Comparison of ENCODE assay signal across 20 mouse cellular contexts in the genomic region with DNA sequence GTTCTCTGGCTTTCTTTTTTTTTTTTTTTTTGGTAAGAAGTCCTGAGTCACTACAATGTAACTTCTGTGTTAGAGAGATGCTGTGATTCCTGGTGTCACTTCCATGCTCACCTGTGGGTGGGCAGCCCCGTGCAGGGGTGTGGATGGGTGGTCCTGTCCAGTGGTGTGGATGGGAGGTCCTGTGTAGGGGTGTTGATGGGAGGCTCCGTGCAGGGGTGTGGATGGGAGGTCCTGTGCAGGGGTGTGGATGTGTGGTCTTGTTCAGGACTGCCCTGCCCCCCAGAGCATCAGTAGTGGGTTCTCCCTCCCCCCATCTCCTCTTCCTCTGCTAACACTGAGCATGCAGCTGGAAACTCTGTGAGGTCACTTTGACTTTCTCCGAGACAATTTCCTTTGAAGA. TPM values are rescaled to one million over a fixed set of nuclear protein-coding genes. Genes with fewer than 3 reads are reported as not detected.
DNase-seq lines count a peak whose midpoint lies in the region; ATAC-seq and TF ChIP-seq lines count a peak whose summit lies in the region.
"Had no signal": no experiment of that assay in that cellular context is flagged by ENCODE, and none has a peak within 500 bp of the region (broad histone marks: within the 10 kb centered on the region; RNA-seq: fewer than 3 reads in every experiment).

No protein-coding gene starts in this region.

- no peaks in the 10 kb centered on the region for H3K4me1 ChIP-seq in kidney, adult 2 months (ENCODE audit: control insufficient read depth, insufficient read depth, low read length)
- H3K4me1 ChIP-seq in limb, embryonic 12.5 days (replicated peaks) = peaks cover 16% of the 10 kb centered on the region
- peaks cover 14% of the 10 kb centered on the region; the same call in 1 of the 2 replicates for H3K4me1 ChIP-seq in limb, embryonic 10.5 days
- no peaks in the 10 kb centered on the region for H3K4me1 ChIP-seq in embryonic facial prominence, embryonic 11.5 days (ENCODE audit: control insufficient read depth, insufficient read depth, low read length)

- H3K27me3 ChIP-seq in kidney, adult 2 months (replicated peaks; ENCODE audit: control insufficient read depth, insufficient read depth, low read length) = no peaks in the 10 kb centered on the region
- H3K27me3 ChIP-seq in limb, embryonic 12.5 days = 0 out of 2 replicates have a peak, but pooled peaks cover 6% of the 10 kb centered on the region
- 0 out of 2 replicates have a peak, but pooled peaks cover 7% of the 10 kb centered on the region for H3K27me3 ChIP-seq in limb, embryonic 10.5 days (ENCODE audit: low read depth, poor library complexity, severe bottlenecking)
- H3K27me3 ChIP-seq in embryonic facial prominence, embryonic 11.5 days (ENCODE audit: control insufficient read depth, insufficient read depth, low read length) = no peaks in the 10 kb centered on the region
- H3K27me3 ChIP-seq: forebrain, embryonic 12.5 days; hindbrain, embryonic 15.5 days; Patski had no signal

- WGBS in kidney, adult 2 months = 41% methylated on average over 3 of the region's 3 CpGs
- WGBS in limb, embryonic 12.5 days = 51% methylated on average over 3 of the region's 3 CpGs
- WGBS in limb, embryonic 10.5 days = 69% methylated on average over 3 of the region's 3 CpGs
- 52% methylated on average over 3 of the region's 3 CpGs for WGBS in embryonic facial prominence, embryonic 11.5 days

- TF ChIP-seq CTCF in kidney, adult 2 months (conservative IDR thresholded peaks at IDR 0.05; ENCODE audit: insufficient read depth, insufficient read length, low read depth, low read length) = no peak

- no peaks in the 10 kb centered on the region for H3K36me3 ChIP-seq in kidney, adult 2 months (ENCODE audit: control insufficient read depth, insufficient read depth, low read length)
- no peaks in the 10 kb centered on the region for H3K36me3 ChIP-seq in limb, embryonic 12.5 days
- no peaks in the 10 kb centered on the region for H3K36me3 ChIP-seq in limb, embryonic 10.5 days
- no peaks in the 10 kb centered on the region for H3K36me3 ChIP-seq in embryonic facial prominence, embryonic 11.5 days (replicated peaks; ENCODE audit: control insufficient read depth, insufficient read depth, low read depth, low read length)
- H3K36me3 ChIP-seq: forebrain, embryonic 12.5 days; hindbrain, embryonic 15.5 days had no signal

- no peak overlapping the region for H3K27ac ChIP-seq in kidney, adult 2 months (ENCODE audit: insufficient read depth, low read depth, low read length)
- no peak overlapping the region for H3K27ac ChIP-seq in limb, embryonic 12.5 days
- no peak overlapping the region for H3K27ac ChIP-seq in limb, embryonic 10.5 days
- no peak overlapping the region for H3K27ac ChIP-seq in embryonic facial prominence, embryonic 11.5 days (replicated peaks; ENCODE audit: low read depth, low read length)
- H3K27ac ChIP-seq: forebrain, embryonic 12.5 days; heart, adult 2 months; hindbrain, embryonic 15.5 days had no signal

- ATAC-seq in limb, embryonic 12.5 days (ENCODE audit: insufficient number of reproducible peaks, insufficient read depth, low FRiP score, low TSS enrichment, low read depth) = peak; percentile 33; the same call in 1 of the 2 replicates
- 0 out of 2 replicates have a peak, but pooled peaks have one; percentile 50 for ATAC-seq in embryonic facial prominence, embryonic 11.5 days (replicated peaks; ENCODE audit: insufficient number of reproducible peaks, low FRiP score, low TSS enrichment, low read depth)
- ATAC-seq: activated CD4-positive, CD25-positive, alpha-beta regulatory T cell, adult 4 months; forebrain, postnatal 0 days; Patski had no signal

- peak; percentile 12 for DNase-seq in kidney, adult 2 months
- no peak for DNase-seq in kidney, postnatal 36 days
- DNase-seq in limb, embryonic 10.5 days (ENCODE audit: low spot score) = no peak
- DNase-seq in embryonic facial prominence, embryonic 11.5 days (ENCODE audit: low spot score) = no peak
- DNase-seq in thymus, postnatal 36 days = no peak
- DNase-seq in cerebellum, postnatal 36 days = no peak
- DNase-seq: adrenal gland, postnatal 14 days; cerebellum, adult 2 months; cerebellum, postnatal 10 days; forebrain, postnatal 0 days; gastrocnemius, postnatal 14 days; heart, adult 2 months; heart, postnatal 36 days had no signal

- TF ChIP-seq POLR2A in kidney, adult 2 months (IDR thresholded peaks at IDR 0.05; ENCODE audit: low read depth, low read length) = no peak

- no peak overlapping the region for H3K4me2 ChIP-seq in limb, embryonic 12.5 days
- no peak overlapping the region for H3K4me2 ChIP-seq in embryonic facial prominence, embryonic 11.5 days (ENCODE audit: low read depth, low read length)
- H3K4me2 ChIP-seq: forebrain, embryonic 12.5 days; heart, embryonic 11.5 days; hindbrain, embryonic 15.5 days had no signal

- no peaks in the 10 kb centered on the region for H3K9me3 ChIP-seq in limb, embryonic 12.5 days
- no peaks in the 10 kb centered on the region for H3K9me3 ChIP-seq in limb, embryonic 10.5 days (replicated peaks)
- no peaks in the 10 kb centered on the region for H3K9me3 ChIP-seq in embryonic facial prominence, embryonic 11.5 days (replicated peaks; ENCODE audit: control insufficient read depth, low read length)
- H3K9me3 ChIP-seq: forebrain, embryonic 12.5 days; hindbrain, embryonic 15.5 days had no signal

- no peak overlapping the region for H3K9ac ChIP-seq in limb, embryonic 12.5 days (replicated peaks)
- no peak overlapping the region for H3K9ac ChIP-seq in embryonic facial prominence, embryonic 11.5 days (replicated peaks; ENCODE audit: low read length)
- H3K9ac ChIP-seq: forebrain, embryonic 12.5 days; forebrain, postnatal 0 days; hindbrain, embryonic 15.5 days had no signal

- no peak overlapping the region for H3K4me3 ChIP-seq in kidney, adult 2 months (ENCODE audit: insufficient read depth, low read depth, low read length)
- H3K4me3 ChIP-seq in limb, embryonic 12.5 days (replicated peaks) = no peak overlapping the region
- no peak overlapping the region for H3K4me3 ChIP-seq in limb, embryonic 10.5 days
- no peak overlapping the region for H3K4me3 ChIP-seq in embryonic facial prominence, embryonic 11.5 days (ENCODE audit: low read depth, low read length)
- H3K4me3 ChIP-seq: forebrain, embryonic 12.5 days; heart, adult 2 months; hindbrain, embryonic 15.5 days had no signal

RNA-seq across cellular contexts. Expression of a gene that starts 34.9 kb away (rescaled TPM):
- 0.23 and 0.34 TPM in 2 replicates for polyA plus RNA-seq in kidney, adult 2 months (2012; rRNA removed)
- polyA plus RNA-seq in limb, embryonic 12.5 days (2016; fragmentation: Nextera tagmentation; extraction: Ambion mirVana) = 0.11 TPM in 1 of 2 replicates, not detected in the other
- 0.05 TPM in 1 of 2 replicates, not detected in the other for polyA plus RNA-seq in limb, embryonic 10.5 days (2016; fragmentation: Nextera tagmentation; extraction: Ambion mirVana)
- polyA plus RNA-seq in embryonic facial prominence, embryonic 11.5 days (2014; fragmentation: Nextera tagmentation; extraction: Ambion mirVana) = 0.13 and 0.20 TPM in 2 replicates
- polyA plus RNA-seq: activated CD4-positive, CD25-positive, alpha-beta regulatory T cell, adult 4 months; heart, embryonic 11.5 days; heart, embryonic 16.5 days; Patski had no signal
